Mouse (Mus musculus): ENCODE results near the gene Gm43302. TPM values are rescaled to one million over a fixed set of nuclear protein-coding genes. Genes with fewer than 3 reads are reported as not detected.

Gene Gm43302
- polyA plus RNA-seq, 1 experiment from 2014 or later: 0.06 TPM

Other genes starting within 250 kb of the Gm43302 start
- gene Gbp9, start 154.2 kb downstream of the Gm43302 start, polyA plus RNA-seq (2015; fragmentation: Nextera tagmentation; extraction: Ambion mirVana): 0.86 and 1.1 TPM in 2 replicates
- 0.39 and 0.47 TPM in 2 replicates for gene Gbp8, start 154.2 kb downstream of the Gm43302 start, polyA plus RNA-seq (2015; fragmentation: Nextera tagmentation; extraction: Ambion mirVana)
- 0.82 and 0.93 TPM in 2 replicates for gene Gbp4, start 154.1 kb downstream of the Gm43302 start, polyA plus RNA-seq (2015; fragmentation: Nextera tagmentation; extraction: Ambion mirVana)
- gene Gbp10, start 54.2 kb downstream of the Gm43302 start, polyA plus RNA-seq (2015; fragmentation: Nextera tagmentation; extraction: Ambion mirVana): 0.87 and 0.92 TPM in 2 replicates
- 1.8 and 2.0 TPM in 2 replicates for gene Gbp6, start within 50 bp of the Gm43302 start, polyA plus RNA-seq (2015; fragmentation: Nextera tagmentation; extraction: Ambion mirVana)
- gene Lrrc8b, start 122.1 kb upstream of the Gm43302 start, polyA plus RNA-seq (2015; fragmentation: Nextera tagmentation; extraction: Ambion mirVana): 17.5 and 18.5 TPM in 2 replicates
- 10.4 and 13.0 TPM in 2 replicates for gene Lrrc8c, start 225.7 kb upstream of the Gm43302 start, polyA plus RNA-seq (2015; fragmentation: Nextera tagmentation; extraction: Ambion mirVana)